Mouse (Mus musculus) neural tube, postnatal 0 days (tissue): ENCODE measurements around the gene Aebp2. TPM values are rescaled to one million over a fixed set of nuclear protein-coding genes. Genes with fewer than 3 reads are reported as not detected.

Source experiments
- polyA plus RNA-seq: library from polyadenylated mRNA; unstranded; fragments of >200 nt; fragmentation: Nextera tagmentation; extraction: Ambion mirVana; gene quantifications from 2 replicates; pipeline ENCODE4 v1.2.1, GENCODE M21; 2015

The Aebp2 gene
- 7.3 and 8.0 TPM in 2 replicates for polyA plus RNA-seq

DNA sequence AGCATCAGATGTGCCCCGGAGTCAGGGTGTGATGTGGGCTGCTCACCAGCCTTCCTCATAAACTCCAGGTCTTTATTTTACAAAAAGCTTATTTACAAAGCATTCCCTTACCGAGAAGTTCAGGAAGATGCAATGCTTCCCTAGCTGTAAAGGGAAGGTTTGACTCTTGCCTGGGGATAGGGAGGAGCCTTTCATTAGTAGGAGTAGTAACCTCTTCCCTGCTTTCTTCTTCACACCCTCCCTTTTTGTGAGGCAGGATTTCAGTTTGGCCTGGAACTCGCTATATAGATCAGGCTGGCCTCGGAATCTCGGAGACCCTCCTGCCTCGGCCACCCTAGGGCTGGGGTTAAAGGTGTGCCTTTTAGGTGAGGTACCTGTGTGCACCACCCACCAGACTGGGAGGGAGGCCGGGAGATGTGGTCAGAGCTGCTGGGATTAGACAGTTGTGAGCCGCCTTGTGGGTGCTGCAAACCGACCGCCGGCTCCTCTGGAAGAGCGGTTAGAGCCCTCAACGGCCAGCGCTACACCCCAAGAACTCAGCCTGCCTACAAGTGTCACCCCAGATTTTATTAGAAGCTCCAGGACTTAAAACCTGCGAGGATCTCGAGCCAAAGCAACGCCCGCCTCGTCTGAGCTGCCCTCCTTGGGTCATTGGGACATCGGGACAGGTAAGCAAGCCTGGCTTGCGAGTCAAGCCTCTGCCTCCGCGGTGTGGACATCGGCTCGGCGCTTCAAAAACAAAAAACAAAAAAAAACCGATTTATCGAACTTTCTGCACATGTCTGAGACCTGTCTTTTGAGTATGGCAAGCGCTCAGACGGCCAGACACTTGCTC, at the start of gene Aebp2:
Aebp2 (plus strand) TSS at position 273 of the 835 bp plus-strand sequence.

Other genes with a start within 250 kb of the Aebp2 start
- 26.4 and 30.2 TPM in 2 replicates for gene Plekha5, start 198.6 kb upstream of the Aebp2 start, polyA plus RNA-seq
- gene Gm11077, start 106.6 kb downstream of the Aebp2 start, polyA plus RNA-seq: not detected in 2 replicates